Mouse (Mus musculus): ENCODE measurements around the gene Ccdc69.
A peak's percentile ranks its signal among the peaks of the same experiment; 100 is the strongest.
"Not testable (repeated sequence)": the region's sequence is repeated elsewhere in the genome, so short reads cannot be mapped to it uniquely, and the experiment has no call there.

Ccdc69 gene

DNA sequence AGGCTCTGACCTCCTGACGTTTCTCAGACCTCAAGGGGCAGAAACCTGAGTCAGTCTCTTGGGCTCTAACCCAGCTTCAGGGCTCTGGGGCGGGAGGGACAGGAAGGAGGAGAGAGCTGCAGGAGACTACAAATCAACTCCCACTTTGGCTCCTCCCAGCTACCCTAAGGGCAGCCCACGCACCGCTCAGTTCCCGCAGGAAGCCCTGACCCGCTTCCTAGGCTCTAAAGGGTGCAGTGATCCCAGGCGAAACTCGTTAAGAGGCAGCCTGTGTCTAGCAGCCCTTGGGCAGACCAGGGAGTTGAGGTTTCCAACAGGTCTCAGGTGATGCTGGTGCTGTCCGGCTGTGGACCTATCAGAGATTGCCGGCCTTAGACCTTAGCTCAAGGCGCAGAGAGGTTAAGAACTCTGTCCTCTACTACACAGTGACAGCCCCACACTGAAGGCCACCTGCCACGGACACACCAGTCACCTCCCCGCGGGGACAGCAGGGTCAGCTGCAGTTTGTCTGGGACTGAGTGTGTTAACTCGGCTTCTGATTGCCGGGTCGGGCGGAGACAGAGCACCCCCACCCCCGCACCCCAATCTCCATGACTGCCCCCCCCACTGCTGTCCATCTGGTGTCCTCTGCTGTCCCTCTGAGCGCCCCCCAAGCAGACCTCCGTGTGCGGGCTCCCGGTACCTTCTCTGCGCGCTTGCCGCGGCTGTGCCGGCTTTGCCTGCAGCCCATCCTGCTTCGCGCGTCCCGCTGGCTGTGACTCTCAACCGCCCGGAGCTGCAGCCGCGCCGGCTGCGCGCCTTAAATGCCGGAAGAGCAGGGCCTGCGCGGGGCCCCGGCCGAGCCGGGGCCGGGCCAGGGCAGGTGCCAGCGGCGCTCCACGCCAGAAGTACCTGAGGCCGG lies at the start of gene Ccdc69:
TSS of gene Ccdc69 (minus strand) at position 801 of the 901 bp plus-strand sequence.
- peak; percentile 71 to 75 for DNase-seq

- DNase-seq: no peak
Observed at GRCm38 (mm10) chr11:55126663-55127062, 48.7 kb upstream of the Ccdc69 start.

DNA sequence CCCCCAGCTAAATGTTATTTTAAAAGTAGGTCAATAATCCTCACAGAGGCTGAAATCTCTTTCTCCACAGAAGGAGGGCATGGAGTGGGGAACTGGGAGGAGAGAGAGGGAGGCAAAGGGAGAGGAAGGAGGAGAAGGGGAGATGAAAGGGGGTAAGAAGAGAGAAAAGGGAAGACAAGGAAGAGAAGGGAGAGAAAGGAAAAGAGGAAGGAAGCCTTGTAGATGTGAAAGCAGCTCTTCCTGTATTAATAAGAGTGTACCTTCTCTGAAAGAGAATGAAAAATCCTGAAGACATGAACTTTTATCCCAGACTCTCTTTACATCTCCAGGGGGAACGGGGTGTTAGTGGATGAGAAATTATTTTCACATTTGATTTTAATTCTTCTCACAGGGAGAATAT lies 43.5 kb upstream of the Ccdc69 start:
- DNase-seq: no peak

DNA sequence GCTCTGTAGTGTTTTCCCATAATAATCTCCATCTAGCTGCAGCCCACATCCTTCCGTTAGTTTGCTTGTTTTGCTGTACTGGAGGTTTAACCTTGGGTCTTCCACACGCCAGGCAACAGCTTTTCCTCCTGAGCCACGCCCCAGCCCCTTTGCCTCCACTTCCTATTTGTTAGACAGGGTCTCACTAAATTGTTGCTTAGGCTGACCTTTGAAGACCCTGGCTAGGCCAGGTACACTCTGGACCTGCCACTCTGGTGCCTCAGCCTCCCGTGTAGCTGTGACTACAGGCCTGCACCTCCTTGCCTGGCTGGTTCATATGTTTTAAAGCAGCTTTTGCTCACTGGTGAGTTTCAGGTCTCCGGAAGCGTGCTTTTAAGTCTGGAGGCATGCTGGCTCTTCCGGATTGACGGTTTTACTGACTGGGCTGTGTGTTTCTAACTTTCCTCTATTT lies 42.9 kb upstream of the Ccdc69 start:
- DNase-seq: no peak

DNA sequence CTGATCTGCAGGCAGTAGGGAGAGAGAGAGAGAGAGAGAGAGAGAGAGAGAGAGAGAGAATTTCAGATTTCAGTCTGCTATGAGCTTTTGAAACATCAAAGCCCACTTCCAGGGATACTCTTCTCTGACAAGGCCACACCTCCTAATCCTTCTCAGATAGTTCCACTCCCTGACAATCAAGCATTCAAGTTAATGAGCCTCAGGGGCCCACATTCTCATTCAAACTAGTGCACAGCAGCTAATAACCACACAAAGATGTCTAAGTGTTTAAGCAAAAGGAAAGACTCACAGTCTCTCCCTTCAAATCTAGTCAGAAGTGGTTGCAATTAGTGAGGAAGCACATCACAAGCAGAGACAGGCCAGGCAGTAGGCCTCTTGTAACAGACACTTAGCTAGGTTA lies 42.3 kb upstream of the Ccdc69 start:
- DNase-seq: no peak

GRCm38 (mm10) chr11:55117031-55117430 lies 39.1 kb upstream of the Ccdc69 start:
- no peak for DNase-seq

DNA sequence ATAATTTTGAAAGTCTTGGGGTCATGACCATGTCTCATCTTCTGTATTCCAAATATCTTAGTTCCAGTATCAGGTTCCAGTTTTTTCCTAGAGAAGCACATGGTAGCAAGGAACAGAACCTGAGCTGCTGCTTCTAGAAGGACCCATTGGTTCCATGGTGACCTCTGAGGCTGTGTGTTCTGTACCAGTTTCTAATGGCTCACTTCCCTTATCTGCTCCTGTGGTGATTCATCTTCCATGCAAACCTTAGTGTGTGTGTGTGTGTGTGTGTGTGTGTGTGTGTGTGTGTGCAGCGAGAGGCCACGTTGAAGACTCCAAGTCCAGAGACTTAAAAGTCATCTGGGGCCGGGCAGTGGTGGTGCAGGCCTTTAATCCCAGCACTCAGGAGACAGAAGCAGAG lies 38.1 kb upstream of the Ccdc69 start:
- DNase-seq: no peak

- DNase-seq: no peak
Observed at GRCm38 (mm10) chr11:55114291-55114690, 36.4 kb upstream of the Ccdc69 start.

- not testable (repeated sequence) for DNase-seq
Observed at GRCm38 (mm10) chr11:55113861-55114250, 35.9 kb upstream of the Ccdc69 start.

DNA sequence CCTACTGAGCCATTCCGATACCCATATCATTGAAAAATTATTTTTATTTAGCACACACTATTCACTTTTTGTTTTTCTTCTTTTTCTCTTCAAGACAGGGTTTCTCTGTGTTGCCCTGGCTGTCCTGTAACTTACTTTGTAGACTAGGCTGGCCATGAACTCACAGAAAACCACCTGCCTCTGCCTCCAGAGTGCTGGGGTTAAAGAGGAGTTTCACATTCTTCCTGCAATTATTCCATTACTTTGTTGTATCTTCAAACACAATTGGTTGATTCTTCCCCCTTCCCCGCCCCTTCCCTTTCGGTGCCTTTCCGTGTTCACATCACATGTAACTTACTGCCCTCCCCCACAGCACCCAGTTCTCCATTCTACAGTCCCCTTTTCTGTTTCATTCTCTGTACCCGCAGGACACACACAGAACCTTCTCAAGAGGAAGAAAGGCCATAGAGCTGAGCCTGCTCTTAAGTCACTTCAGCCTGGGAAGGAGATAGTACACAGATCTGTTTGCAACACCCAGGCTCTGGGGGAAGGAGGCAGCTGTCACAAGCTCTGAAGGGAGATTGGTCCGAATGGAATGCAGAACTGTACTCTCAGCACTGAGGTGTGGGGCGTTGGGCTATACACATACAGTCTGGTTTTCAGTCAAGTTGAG lies 35.4 kb upstream of the Ccdc69 start:
- DNase-seq: no peak

GRCm38 (mm10) chr11:55110566-55111169 lies 32.7 kb upstream of the Ccdc69 start:
- peak; percentile 32 to 51 for DNase-seq

- DNase-seq: peak; percentile 27 to 57
Observed at GRCm38 (mm10) chr11:55109521-55110300, 31.8 kb upstream of the Ccdc69 start.

- no peak for DNase-seq
Observed at GRCm38 (mm10) chr11:55106636-55107035, 28.7 kb upstream of the Ccdc69 start.

GRCm38 (mm10) chr11:55105389-55105788 lies 27.5 kb upstream of the Ccdc69 start:
- DNase-seq: no peak

- no peak for DNase-seq
Observed at GRCm38 (mm10) chr11:55103229-55103628, 25.3 kb upstream of the Ccdc69 start.

GRCm38 (mm10) chr11:55102015-55102414 lies 24.1 kb upstream of the Ccdc69 start:
- no peak for DNase-seq

DNA sequence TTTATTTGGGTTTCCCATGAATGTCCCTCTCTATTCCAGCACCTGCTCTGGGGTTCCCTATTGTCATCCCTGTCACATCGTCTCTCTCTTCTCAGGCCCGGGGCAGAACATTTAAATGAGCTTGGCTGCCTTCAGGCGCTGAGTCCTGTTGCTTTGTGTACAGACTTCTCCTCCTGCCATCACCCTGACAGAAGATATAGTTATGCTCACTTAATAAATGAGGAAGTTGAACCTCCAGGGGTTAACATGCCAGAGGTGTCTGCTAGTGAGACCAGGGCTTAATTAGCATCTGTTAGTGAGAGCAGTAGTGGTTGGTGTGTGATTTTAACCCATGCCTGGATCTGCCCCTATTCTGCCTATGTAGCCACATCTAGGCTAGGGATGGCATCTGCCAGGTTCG lies 21.9 kb upstream of the Ccdc69 start:
- no peak for DNase-seq

GRCm38 (mm10) chr11:55099019-55099771 lies 21.3 kb upstream of the Ccdc69 start:
- DNase-seq: no peak

GRCm38 (mm10) chr11:55098189-55098915 lies 20.4 kb upstream of the Ccdc69 start:
- no peak for DNase-seq

GRCm38 (mm10) chr11:55097463-55098188 lies 19.7 kb upstream of the Ccdc69 start, which contains the start of gene Gm2a:
Gene Gm2a (plus strand): TSS chr11:55098115.
- peak; percentile 94 to 96 for DNase-seq
